Mouse (Mus musculus): ENCODE data around the gene Tex50. TPM values are rescaled to one million over a fixed set of nuclear protein-coding genes. Genes with fewer than 3 reads are reported as not detected.
A peak's percentile ranks its signal among the peaks of the same experiment; 100 is the strongest.
"Not testable (repeated sequence)": the region's sequence is repeated elsewhere in the genome, so short reads cannot be mapped to it uniquely, and the experiment has no call there.

Tex50 gene
- polyA plus RNA-seq (2015; fragmentation: Nextera tagmentation; extraction: Ambion mirVana): not detected in 2 replicates

DNA sequence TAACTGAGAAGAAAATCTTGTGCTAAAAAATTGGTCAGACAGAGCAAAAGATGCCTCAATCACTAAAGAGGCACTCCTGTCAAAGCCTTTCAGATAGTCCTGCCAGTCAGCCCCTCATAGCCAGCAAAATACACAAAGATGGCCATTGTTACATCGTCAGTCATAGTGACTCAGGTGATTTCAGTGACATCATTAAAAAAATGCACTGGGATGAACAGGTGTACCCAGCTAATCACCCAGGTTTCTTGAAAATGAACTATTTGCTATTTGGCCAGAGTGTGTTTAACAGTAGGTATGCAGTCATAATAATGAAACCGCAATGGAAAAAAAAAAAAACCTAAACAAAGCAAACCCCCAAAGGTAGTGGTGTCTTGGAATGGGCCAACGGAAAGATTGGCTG lies at the start of gene Tex50:
Gene Tex50 (minus strand): TSS at position 101 of the 400 bp plus-strand sequence.
- no peaks in the 10 kb centered on the region for H3K36me3 ChIP-seq (ENCODE audit: control insufficient read depth, insufficient read depth, low read length)
- H3K9me3 ChIP-seq (ENCODE audit: control insufficient read depth, low read length): 0 out of 2 replicates have a peak, but pooled peaks cover 4% of the 10 kb centered on the region
- no peak within 1 kb of the TSS for H3K9ac ChIP-seq (ENCODE audit: low read depth, low read length)
- no peak within 1 kb of the TSS for H3K27ac ChIP-seq (ENCODE audit: low read length)
- no peak within 1 kb of the TSS for H3K4me2 ChIP-seq (ENCODE audit: low read depth, low read length)
- no peaks in the 10 kb centered on the region for H3K27me3 ChIP-seq (replicated peaks; ENCODE audit: control insufficient read depth, insufficient read depth, low read length)
- 82% methylated on average over 3 of the region's 3 CpGs for WGBS
- no peaks in the 10 kb centered on the region for H3K4me1 ChIP-seq (ENCODE audit: control insufficient read depth, insufficient read depth, low read length)
- H3K4me3 ChIP-seq (ENCODE audit: low read length): no peak within 1 kb of the TSS
- ATAC-seq: no peak

DNA sequence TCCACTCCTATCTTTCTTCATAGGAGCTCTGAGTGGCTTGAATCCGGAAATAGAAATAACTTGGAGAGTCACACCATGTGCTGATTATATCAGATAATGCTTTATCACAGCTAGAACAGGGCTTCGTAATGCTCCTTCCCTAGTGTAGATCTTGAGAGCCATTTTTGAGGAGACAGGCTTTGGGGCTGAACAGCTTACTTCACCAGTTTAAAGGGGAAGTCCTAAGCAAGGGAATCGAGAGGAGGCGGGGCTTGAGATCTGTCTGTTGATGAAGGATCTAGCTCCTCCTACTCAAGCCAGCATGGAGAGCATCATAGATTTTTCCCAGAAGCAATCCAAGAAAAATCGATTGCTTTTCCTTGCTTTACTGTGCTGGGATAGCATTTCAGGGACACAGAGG lies 40.7 kb upstream of the Tex50 start:
- Histone ChIP-seq H3K36me3 (ENCODE audit: control insufficient read depth, insufficient read depth, low read length) (no peaks in the 10 kb centered on the region), H3K27me3 (replicated peaks; ENCODE audit: control insufficient read depth, insufficient read depth, low read length) (no peaks in the 10 kb centered on the region), H3K4me1 (ENCODE audit: control insufficient read depth, insufficient read depth, low read length) (no peaks in the 10 kb centered on the region), H3K4me3 (ENCODE audit: low read length) (no peak overlapping the region), H3K9me3 (ENCODE audit: control insufficient read depth, low read length) (no peaks in the 10 kb centered on the region), H3K27ac (ENCODE audit: low read length) (no peak overlapping the region), H3K9ac (ENCODE audit: low read depth, low read length) (no peak overlapping the region), H3K4me2 (ENCODE audit: low read depth, low read length) (no peak overlapping the region)
- 74% methylated on average over 5 of the region's 5 CpGs for WGBS
- no peak for ATAC-seq

DNA sequence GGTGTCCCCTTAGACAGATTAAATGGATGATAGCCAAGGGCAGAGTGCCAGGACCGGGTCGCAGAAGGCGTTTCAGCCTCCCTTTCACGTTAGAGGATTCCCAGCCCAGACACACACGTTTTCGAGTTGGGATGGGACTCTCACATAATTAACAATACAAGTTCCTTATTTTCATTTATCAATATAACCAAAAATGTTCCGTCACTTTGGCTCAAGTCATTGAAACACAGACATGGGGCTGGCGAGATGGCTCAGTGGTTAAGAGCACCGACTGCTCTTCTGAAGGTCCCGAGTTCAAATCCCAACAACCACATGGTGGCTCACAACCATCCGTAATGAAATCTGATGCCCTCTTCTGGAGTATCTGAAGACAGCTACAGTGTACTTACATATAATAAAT lies 37.2 kb upstream of the Tex50 start:
- H3K27me3 ChIP-seq (replicated peaks; ENCODE audit: control insufficient read depth, insufficient read depth, low read length); H3K36me3 ChIP-seq (ENCODE audit: control insufficient read depth, insufficient read depth, low read length); H3K4me1 ChIP-seq (ENCODE audit: control insufficient read depth, insufficient read depth, low read length); ATAC-seq; H3K9me3 ChIP-seq (ENCODE audit: control insufficient read depth, low read length); H3K9ac ChIP-seq (ENCODE audit: low read depth, low read length); H3K27ac ChIP-seq (ENCODE audit: low read length): not testable (repeated sequence)
- WGBS: 49% methylated on average over 11 of the region's 11 CpGs
- Histone ChIP-seq H3K4me3 (ENCODE audit: low read length) (peak overlapping the region; percentile 48; the same call in 1 of the 2 replicates), H3K4me2 (ENCODE audit: low read depth, low read length) (peak overlapping the region; percentile 57)

DNA sequence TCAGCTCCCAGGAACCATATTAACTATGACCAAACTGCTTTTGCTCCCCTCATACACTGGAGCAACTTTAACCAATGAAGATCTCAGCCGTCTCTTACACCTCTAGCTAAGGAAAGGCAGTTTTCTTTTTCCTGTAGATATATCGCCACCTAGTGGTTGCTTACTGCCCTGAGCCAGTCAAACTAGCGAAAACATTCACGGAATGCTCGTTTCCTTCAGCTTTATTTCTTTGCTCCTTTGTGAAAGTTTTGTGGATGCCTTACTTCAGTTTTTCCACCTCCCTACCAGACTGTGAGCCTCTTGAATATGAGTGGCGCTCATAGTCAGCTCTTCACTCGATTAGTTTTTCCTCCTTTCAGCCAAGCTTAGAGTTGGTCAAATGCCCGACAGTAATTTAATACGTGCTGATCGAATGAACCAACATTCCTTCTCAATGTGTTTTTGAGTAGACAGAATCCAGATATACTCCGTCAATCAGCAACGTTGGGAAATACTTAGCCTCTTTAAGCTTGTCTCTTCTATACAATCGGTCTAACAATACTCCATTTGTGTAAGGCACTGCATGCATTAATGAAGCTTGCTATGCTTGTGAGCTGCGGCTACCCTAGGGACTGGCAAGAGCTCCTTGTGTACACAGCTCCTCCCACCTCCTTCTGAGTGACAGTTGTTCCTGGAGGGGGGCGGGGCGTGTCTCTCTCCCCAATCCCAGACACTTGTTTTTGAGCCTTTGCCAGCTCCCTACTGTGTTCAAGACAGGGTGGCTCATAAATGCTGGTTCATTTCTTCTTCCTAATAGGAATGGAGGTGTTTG lies 36.6 kb upstream of the Tex50 start:
- Histone ChIP-seq H3K36me3 (ENCODE audit: control insufficient read depth, insufficient read depth, low read length) (no peaks in the 10 kb centered on the region), H3K4me1 (ENCODE audit: control insufficient read depth, insufficient read depth, low read length) (no peaks in the 10 kb centered on the region), H3K4me2 (ENCODE audit: low read depth, low read length) (peak overlapping the region; percentile 57), H3K27ac (ENCODE audit: low read length) (peak overlapping the region; percentile 28; the same call in 1 of the 2 replicates), H3K9ac (ENCODE audit: low read depth, low read length) (peak overlapping the region; percentile 56), H3K9me3 (ENCODE audit: control insufficient read depth, low read length) (no peaks in the 10 kb centered on the region), H3K27me3 (replicated peaks; ENCODE audit: control insufficient read depth, insufficient read depth, low read length) (no peaks in the 10 kb centered on the region), H3K4me3 (ENCODE audit: low read length) (peak overlapping the region; percentile 48)
- ATAC-seq: peak; percentile 99
- under 1% methylated on average over 16 of the region's 16 CpGs for WGBS

DNA sequence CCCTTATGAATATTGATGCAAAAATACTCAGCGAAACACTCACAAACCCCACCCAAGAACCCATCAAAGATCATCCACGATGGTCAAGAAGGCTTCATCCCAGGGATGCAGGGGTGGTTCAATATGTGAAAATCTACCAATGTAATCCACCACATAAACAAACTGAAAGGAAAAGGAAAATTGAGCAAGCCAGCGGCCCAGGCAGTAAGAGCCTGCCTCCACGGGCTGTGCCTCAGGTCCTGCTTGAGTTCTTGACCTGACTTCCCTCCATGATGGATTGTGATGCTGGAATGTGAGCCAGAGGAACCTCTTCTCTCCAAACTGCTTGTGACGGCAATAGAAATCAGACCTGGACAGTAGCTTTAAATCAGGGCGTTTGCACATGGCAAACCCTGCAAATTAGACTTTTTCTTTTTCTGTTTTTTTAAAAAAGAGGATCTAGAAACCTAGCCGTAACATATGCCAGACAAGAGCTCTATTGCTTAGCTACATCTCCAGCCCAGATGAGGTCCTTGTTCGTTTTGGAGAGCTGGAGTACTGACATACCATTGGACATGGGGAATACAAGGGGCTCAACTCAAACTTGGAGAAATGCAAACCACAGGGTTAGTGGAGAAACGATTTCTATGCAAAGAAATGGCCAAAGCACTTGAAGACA lies 31.3 kb upstream of the Tex50 start:
- H3K9me3 ChIP-seq (ENCODE audit: control insufficient read depth, low read length): no peaks in the 10 kb centered on the region
- no peak overlapping the region for H3K4me2 ChIP-seq (ENCODE audit: low read depth, low read length)
- no peak overlapping the region for H3K27ac ChIP-seq (ENCODE audit: low read length)
- no peaks in the 10 kb centered on the region for H3K27me3 ChIP-seq (replicated peaks; ENCODE audit: control insufficient read depth, insufficient read depth, low read length)
- H3K36me3 ChIP-seq (ENCODE audit: control insufficient read depth, insufficient read depth, low read length): no peaks in the 10 kb centered on the region
- H3K9ac ChIP-seq (ENCODE audit: low read depth, low read length): no peak overlapping the region
- no peak for ATAC-seq
- H3K4me3 ChIP-seq (ENCODE audit: low read length): no peak overlapping the region
- WGBS: 72% methylated on average over 9 of the region's 9 CpGs
- H3K4me1 ChIP-seq (ENCODE audit: control insufficient read depth, insufficient read depth, low read length): no peaks in the 10 kb centered on the region

DNA sequence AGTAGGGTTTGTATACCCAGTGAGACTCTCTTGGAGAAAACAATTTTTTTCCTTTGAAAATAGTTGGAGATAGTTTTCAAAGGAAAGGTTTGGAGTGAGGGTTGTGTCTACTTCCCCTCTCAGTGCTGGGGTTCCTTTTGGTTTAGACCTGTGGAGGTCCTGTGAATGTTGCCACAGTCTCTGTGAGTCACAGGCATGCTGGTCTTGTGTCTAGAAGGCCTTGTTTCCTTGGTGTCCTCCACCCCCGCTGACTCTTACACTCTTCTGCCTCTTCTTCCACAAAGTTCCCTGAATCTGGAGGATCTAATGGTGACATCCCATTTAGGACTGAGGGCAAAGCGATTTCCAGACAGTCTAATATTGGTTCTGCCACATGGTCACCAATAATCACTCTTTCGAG lies 26.3 kb upstream of the Tex50 start:
- H3K27me3 ChIP-seq (replicated peaks; ENCODE audit: control insufficient read depth, insufficient read depth, low read length): no peaks in the 10 kb centered on the region
- 85% methylated on average over 3 of the region's 3 CpGs for WGBS
- no peaks in the 10 kb centered on the region for H3K36me3 ChIP-seq (ENCODE audit: control insufficient read depth, insufficient read depth, low read length)
- no peak overlapping the region for H3K27ac ChIP-seq (ENCODE audit: low read length)
- no peak overlapping the region for H3K9ac ChIP-seq (ENCODE audit: low read depth, low read length)
- H3K9me3 ChIP-seq (ENCODE audit: control insufficient read depth, low read length): no peaks in the 10 kb centered on the region
- no peak overlapping the region for H3K4me2 ChIP-seq (ENCODE audit: low read depth, low read length)
- no peaks in the 10 kb centered on the region for H3K4me1 ChIP-seq (ENCODE audit: control insufficient read depth, insufficient read depth, low read length)
- ATAC-seq: no peak
- H3K4me3 ChIP-seq (ENCODE audit: low read length): no peak overlapping the region

DNA sequence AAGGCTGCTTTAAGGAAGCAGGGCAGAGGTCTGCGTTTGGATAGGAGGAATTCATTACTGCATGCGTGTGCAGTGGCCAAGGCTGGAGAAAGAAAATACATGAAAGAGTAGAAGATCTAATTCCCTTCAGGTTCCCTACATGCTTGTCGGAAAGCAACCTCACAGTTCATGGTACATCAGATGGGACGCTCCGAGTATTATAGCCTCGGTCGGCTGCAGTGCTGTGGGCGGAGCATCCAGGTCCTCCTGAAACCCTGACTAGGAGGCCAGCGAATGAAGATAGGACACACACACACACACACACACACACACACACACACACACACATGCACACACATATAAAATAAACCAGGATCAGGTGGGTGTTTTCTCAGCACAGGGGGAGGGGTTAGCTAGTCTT lies 24.6 kb upstream of the Tex50 start:
- ATAC-seq: 0 out of 2 replicates have a peak, but pooled peaks have one; percentile 36
- no peaks in the 10 kb centered on the region for H3K9me3 ChIP-seq (ENCODE audit: control insufficient read depth, low read length)
- no peaks in the 10 kb centered on the region for H3K36me3 ChIP-seq (ENCODE audit: control insufficient read depth, insufficient read depth, low read length)
- H3K4me1 ChIP-seq (ENCODE audit: control insufficient read depth, insufficient read depth, low read length): no peaks in the 10 kb centered on the region
- no peak overlapping the region for H3K4me2 ChIP-seq (ENCODE audit: low read depth, low read length)
- no peaks in the 10 kb centered on the region for H3K27me3 ChIP-seq (replicated peaks; ENCODE audit: control insufficient read depth, insufficient read depth, low read length)
- no peak overlapping the region for H3K9ac ChIP-seq (ENCODE audit: low read depth, low read length)
- H3K4me3 ChIP-seq (ENCODE audit: low read length): no peak overlapping the region
- H3K27ac ChIP-seq (ENCODE audit: low read length): no peak overlapping the region
- WGBS: 61% methylated on average over 9 of the region's 9 CpGs

DNA sequence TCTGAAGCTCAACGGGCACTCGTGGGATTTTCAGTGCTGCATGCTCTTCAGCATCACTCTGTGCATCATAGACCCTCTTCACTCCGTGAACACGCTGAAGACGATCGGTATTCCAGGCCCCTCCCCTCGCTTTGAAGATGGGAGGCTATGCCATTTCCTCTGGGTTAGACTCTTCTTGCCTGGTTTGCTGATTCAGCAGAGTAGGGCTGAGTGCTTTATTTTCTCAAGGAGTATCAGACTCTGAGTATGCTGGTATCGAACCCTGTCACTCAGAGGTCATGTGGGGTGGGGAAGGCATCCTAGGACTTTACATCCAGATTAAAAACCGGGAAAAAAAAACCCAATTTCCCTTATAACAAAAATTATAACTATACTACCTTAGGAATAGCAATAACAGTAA lies 23.3 kb upstream of the Tex50 start:
- Histone ChIP-seq H3K4me1 (ENCODE audit: control insufficient read depth, insufficient read depth, low read length) (no peaks in the 10 kb centered on the region), H3K27ac (ENCODE audit: low read length) (no peak overlapping the region), H3K27me3 (replicated peaks; ENCODE audit: control insufficient read depth, insufficient read depth, low read length) (no peaks in the 10 kb centered on the region), H3K9me3 (ENCODE audit: control insufficient read depth, low read length) (no peaks in the 10 kb centered on the region), H3K36me3 (ENCODE audit: control insufficient read depth, insufficient read depth, low read length) (no peaks in the 10 kb centered on the region), H3K9ac (ENCODE audit: low read depth, low read length) (no peak overlapping the region), H3K4me3 (ENCODE audit: low read length) (no peak overlapping the region), H3K4me2 (ENCODE audit: low read depth, low read length) (no peak overlapping the region)
- no peak for ATAC-seq
- WGBS: 82% methylated on average over 9 of the region's 9 CpGs

DNA sequence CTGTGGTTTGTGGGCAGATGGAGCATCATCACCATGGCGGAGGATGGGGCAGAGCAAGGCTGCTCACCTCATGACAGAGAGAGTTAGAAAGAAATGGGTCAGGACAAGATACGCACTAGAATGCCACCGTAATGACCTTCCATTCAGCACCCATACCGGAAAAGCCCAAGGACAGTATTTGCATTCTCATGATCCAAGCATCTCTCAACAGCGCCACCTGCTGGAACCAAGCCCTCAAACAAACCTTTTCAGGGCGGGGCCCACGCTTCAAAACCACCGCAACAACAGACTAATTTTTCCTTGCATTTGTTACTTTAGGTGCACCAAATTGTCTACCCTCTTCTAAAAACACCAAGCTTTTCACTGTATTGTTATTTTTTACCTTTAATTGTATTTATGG lies 21.6 kb upstream of the Tex50 start:
- Histone ChIP-seq H3K27ac (ENCODE audit: low read length) (no peak overlapping the region), H3K4me1 (ENCODE audit: control insufficient read depth, insufficient read depth, low read length) (no peaks in the 10 kb centered on the region), H3K27me3 (replicated peaks; ENCODE audit: control insufficient read depth, insufficient read depth, low read length) (no peaks in the 10 kb centered on the region), H3K4me3 (ENCODE audit: low read length) (no peak overlapping the region), H3K4me2 (ENCODE audit: low read depth, low read length) (no peak overlapping the region), H3K36me3 (ENCODE audit: control insufficient read depth, insufficient read depth, low read length) (no peaks in the 10 kb centered on the region), H3K9ac (ENCODE audit: low read depth, low read length) (no peak overlapping the region), H3K9me3 (ENCODE audit: control insufficient read depth, low read length) (no peaks in the 10 kb centered on the region)
- 57% methylated on average over 8 of the region's 8 CpGs for WGBS
- no peak for ATAC-seq
